Mouse (Mus musculus): ENCODE measurements around the gene Ncaph2. TPM values are rescaled to one million over a fixed set of nuclear protein-coding genes. Genes with fewer than 3 reads are reported as not detected.

The Ncaph2 gene
- polyA plus RNA-seq, 1 experiment: 182 TPM

DNA sequence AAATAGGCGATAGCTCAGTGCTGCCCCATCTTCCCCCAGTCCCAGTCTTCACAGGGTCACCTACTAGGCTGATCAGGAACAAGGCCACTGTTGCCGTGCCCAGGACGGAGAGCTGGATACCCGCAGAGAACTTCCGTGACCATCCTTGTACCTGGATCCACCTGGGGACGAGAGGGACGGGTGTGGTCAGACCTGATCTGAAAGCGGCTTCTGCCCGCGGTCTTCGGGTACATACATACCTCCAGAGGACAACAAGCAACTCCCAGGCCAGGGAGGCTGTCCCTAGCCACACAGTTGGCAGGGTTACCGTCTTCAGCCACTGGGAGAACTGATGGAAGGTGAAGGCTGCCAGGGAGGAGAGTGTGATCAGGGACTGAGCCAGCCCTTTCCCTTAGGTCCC, 2.7 kb upstream of the Ncaph2 start:
- TF ChIP-seq POLR2A (IDR thresholded peaks at IDR 0.05; ENCODE audit: insufficient read length, low read depth): no peak
- TF ChIP-seq E2F4 (IDR thresholded peaks at IDR 0.05; ENCODE audit: insufficient read depth): no peak
- no peak for TF ChIP-seq CEBPB (IDR thresholded peaks at IDR 0.05; ENCODE audit: insufficient read depth, poor library complexity, severe bottlenecking)
- TF ChIP-seq MYOD1 (IDR thresholded peaks at IDR 0.05; ENCODE audit: control insufficient read depth in 1 of 3, insufficient read length in 2 of 3, low read depth in 2 of 3): no peak
- TF ChIP-seq TCF12 (IDR thresholded peaks at IDR 0.05; ENCODE audit: insufficient read depth, poor library complexity, severe bottlenecking): no peak
- H3K36me3 ChIP-seq (ENCODE audit: control insufficient read depth, insufficient read depth): peaks cover 4% of the 10 kb centered on the region
- no peaks in the 10 kb centered on the region for H3K27me3 ChIP-seq (ENCODE audit: control insufficient read depth, insufficient read depth, insufficient read length)

DNA sequence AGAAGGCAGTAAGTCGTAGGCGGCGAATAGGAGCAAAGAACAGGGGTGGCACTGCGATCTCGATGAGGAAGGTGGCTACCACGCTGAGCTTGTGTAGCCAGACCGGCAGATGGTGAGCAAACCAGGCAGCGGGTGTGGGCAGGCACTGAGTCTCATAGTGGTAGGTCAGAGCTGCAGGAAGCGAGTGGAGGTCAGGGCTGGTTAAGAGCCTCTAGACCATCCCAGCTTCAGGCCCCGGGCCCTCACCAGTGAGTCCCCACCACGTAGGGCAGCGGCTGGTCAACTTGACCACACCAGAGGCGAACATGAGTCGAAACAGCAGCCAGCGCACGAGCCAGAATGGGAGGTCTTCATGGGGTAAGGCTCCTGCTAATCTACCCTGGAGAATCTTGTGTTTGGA, 1.7 kb upstream of the Ncaph2 start:
- Histone ChIP-seq H3K27me3 (ENCODE audit: control insufficient read depth, insufficient read depth, insufficient read length) (no peaks in the 10 kb centered on the region), H3K36me3 (ENCODE audit: control insufficient read depth, insufficient read depth) (peaks cover 9% of the 10 kb centered on the region)

More for the DNA sequence above, 2.7 kb upstream of the Ncaph2 start:
- Histone ChIP-seq H3K4me2 (ENCODE audit: low read depth) (no peak overlapping the region), H3ac (ENCODE audit: control insufficient read depth, insufficient read length) (no peak overlapping the region), H3K79me2 (ENCODE audit: control insufficient read depth, insufficient read depth) (peaks cover 35% of the 10 kb centered on the region), H3K4me3 (no peak overlapping the region)

DNA sequence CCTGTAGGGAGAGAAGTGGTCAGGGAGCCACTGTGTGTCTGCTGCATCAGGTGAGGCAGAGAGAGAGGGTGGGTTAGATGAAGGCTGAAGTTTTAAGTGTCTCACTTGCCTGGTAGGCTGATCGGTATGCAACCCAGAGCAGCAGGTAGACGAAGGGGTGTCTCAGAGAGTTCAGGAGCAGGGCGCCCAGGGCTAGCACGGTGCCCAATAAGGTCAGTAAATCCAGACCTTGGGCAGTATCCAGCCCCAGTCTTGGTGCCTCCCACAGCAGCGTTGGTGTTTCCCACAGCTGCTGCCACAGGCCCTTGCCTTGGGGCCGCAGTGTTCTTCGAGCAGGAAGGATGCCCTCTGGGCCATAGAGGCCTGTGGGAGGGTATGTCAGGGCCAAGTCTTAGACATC, 1.1 kb upstream of the Ncaph2 start:
- Histone ChIP-seq H3K27me3 (ENCODE audit: control insufficient read depth, insufficient read depth, insufficient read length) (no peaks in the 10 kb centered on the region), H3K36me3 (ENCODE audit: control insufficient read depth, insufficient read depth) (peaks cover 12% of the 10 kb centered on the region), H3K4me2 (ENCODE audit: low read depth) (peak overlapping the region; percentile 75), H3K79me2 (ENCODE audit: control insufficient read depth, insufficient read depth) (peaks cover 51% of the 10 kb centered on the region), H3ac (ENCODE audit: control insufficient read depth, insufficient read length) (peak overlapping the region; percentile 67), H3K4me3 (peak overlapping the region; percentile 97)
- no peak for TF ChIP-seq POLR2AphosphoS2 (IDR thresholded peaks at IDR 0.05; ENCODE audit: insufficient read length, low read depth)
- TF ChIP-seq SRF (IDR thresholded peaks at IDR 0.05; ENCODE audit: control insufficient read depth, insufficient read length, low read depth): no peak
- TF ChIP-seq TCF12 (IDR thresholded peaks at IDR 0.05; ENCODE audit: insufficient read depth, poor library complexity, severe bottlenecking): no peak
- TF ChIP-seq MYOD1 (IDR thresholded peaks at IDR 0.05; ENCODE audit: control insufficient read depth in 1 of 3, insufficient read length in 2 of 3, low read depth in 2 of 3): no peak
- TF ChIP-seq MYOG (IDR thresholded peaks at IDR 0.05; ENCODE audit: control insufficient read depth in 1 of 3, insufficient read depth in 1 of 3, insufficient read length in 2 of 3, low read depth in 2 of 3): no peak

More for the DNA sequence above, 1.7 kb upstream of the Ncaph2 start:
- Histone ChIP-seq H3ac (ENCODE audit: control insufficient read depth, insufficient read length) (no peak overlapping the region), H3K4me3 (peak overlapping the region; percentile 97), H3K4me2 (ENCODE audit: low read depth) (peak overlapping the region; percentile 75), H3K79me2 (ENCODE audit: control insufficient read depth, insufficient read depth) (peaks cover 45% of the 10 kb centered on the region)
- TF ChIP-seq REST (IDR thresholded peaks at IDR 0.05; ENCODE audit: insufficient read depth, insufficient read length) (no peak), E2F4 (IDR thresholded peaks at IDR 0.05; ENCODE audit: insufficient read depth) (no peak), TCF3 (IDR thresholded peaks at IDR 0.05; ENCODE audit: insufficient read length, low read depth) (no peak), MAX (IDR thresholded peaks at IDR 0.05; ENCODE audit: low read depth) (no peak), USF1 (IDR thresholded peaks at IDR 0.05; ENCODE audit: low read depth) (no peak), POLR2A (IDR thresholded peaks at IDR 0.05; ENCODE audit: insufficient read length, low read depth) (no peak), POLR2AphosphoS2 (IDR thresholded peaks at IDR 0.05; ENCODE audit: insufficient read length, low read depth) (no peak), MYOG (IDR thresholded peaks at IDR 0.05; ENCODE audit: control insufficient read depth in 1 of 3, insufficient read depth in 1 of 3, insufficient read length in 2 of 3, low read depth in 2 of 3) (no peak), SRF (IDR thresholded peaks at IDR 0.05; ENCODE audit: control insufficient read depth, insufficient read length, low read depth) (no peak), CEBPB (IDR thresholded peaks at IDR 0.05; ENCODE audit: insufficient read depth, poor library complexity, severe bottlenecking) (no peak), TCF12 (IDR thresholded peaks at IDR 0.05; ENCODE audit: insufficient read depth, poor library complexity, severe bottlenecking) (no peak), MYOD1 (IDR thresholded peaks at IDR 0.05; ENCODE audit: control insufficient read depth in 1 of 3, insufficient read length in 2 of 3, low read depth in 2 of 3) (no peak)

DNA sequence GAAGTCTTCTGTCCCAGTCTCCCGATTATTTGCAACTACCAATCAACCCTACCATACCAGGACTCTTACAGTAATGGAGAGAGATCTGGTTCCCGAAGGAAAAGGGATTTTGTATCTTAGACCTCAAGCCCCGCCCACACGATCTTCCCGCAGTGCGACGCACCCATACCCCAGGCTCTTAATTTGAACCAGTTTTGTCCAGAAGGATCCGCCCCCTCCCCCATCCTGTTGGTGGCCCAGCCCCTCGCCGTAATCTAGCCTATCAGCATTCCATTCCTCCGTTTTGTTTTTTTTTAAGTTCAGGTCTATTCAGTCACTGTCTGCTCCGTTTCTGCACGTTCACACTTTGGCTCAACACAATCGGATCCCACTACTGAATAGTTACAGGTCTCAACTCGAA, 853 bp downstream of the Ncaph2 start:
- Histone ChIP-seq H3K4me3 (peak overlapping the region; percentile 97), H3K4me2 (ENCODE audit: low read depth) (peak overlapping the region; percentile 86), H3K27me3 (ENCODE audit: control insufficient read depth, insufficient read depth, insufficient read length) (no peaks in the 10 kb centered on the region), H3K36me3 (ENCODE audit: control insufficient read depth, insufficient read depth) (peaks cover 24% of the 10 kb centered on the region), H3K79me2 (ENCODE audit: control insufficient read depth, insufficient read depth) (peaks cover 71% of the 10 kb centered on the region), H3ac (ENCODE audit: control insufficient read depth, insufficient read length) (peak overlapping the region; percentile 67)
- TF ChIP-seq E2F4 (IDR thresholded peaks at IDR 0.05; ENCODE audit: insufficient read depth) (peak; percentile 13), POLR2A (IDR thresholded peaks at IDR 0.05; ENCODE audit: insufficient read length, low read depth) (peak; percentile 47), REST (IDR thresholded peaks at IDR 0.05; ENCODE audit: insufficient read depth, insufficient read length) (no peak), MAX (IDR thresholded peaks at IDR 0.05; ENCODE audit: low read depth) (no peak), MYOG (IDR thresholded peaks at IDR 0.05; ENCODE audit: control insufficient read depth in 1 of 3, insufficient read depth in 1 of 3, insufficient read length in 2 of 3, low read depth in 2 of 3) (no peak), MYOD1 (IDR thresholded peaks at IDR 0.05; ENCODE audit: control insufficient read depth in 1 of 3, insufficient read length in 2 of 3, low read depth in 2 of 3) (no peak), TCF3 (IDR thresholded peaks at IDR 0.05; ENCODE audit: insufficient read length, low read depth) (no peak), USF1 (IDR thresholded peaks at IDR 0.05; ENCODE audit: low read depth) (no peak), POLR2AphosphoS2 (IDR thresholded peaks at IDR 0.05; ENCODE audit: insufficient read length, low read depth) (peak; percentile 58), TCF12 (IDR thresholded peaks at IDR 0.05; ENCODE audit: insufficient read depth, poor library complexity, severe bottlenecking) (no peak)

DNA sequence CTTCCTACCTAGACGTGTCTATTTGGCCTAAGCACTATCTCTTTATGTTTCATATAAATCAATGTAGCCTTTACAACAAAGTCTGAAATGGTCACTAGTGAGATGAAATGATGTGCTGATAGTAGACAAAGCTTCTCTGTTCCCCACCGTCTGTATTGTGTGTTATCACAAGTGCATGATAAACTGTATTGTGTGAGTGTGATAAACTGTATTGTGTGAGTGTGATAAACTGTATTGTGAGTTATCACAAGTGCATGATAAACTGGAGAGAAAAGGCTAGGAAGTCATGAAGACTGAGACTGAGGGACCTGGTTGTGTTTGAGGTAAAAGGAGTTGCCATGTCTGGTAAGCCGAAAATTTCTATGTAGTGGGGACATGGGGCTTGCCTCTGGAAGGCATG, 3.3 kb downstream of the Ncaph2 start:
- no peaks in the 10 kb centered on the region for H3K27me3 ChIP-seq (ENCODE audit: control insufficient read depth, insufficient read depth, insufficient read length)
- no peak overlapping the region for H3K4me3 ChIP-seq
- peaks cover 76% of the 10 kb centered on the region for H3K79me2 ChIP-seq (ENCODE audit: control insufficient read depth, insufficient read depth)
- H3ac ChIP-seq (ENCODE audit: control insufficient read depth, insufficient read length): no peak overlapping the region
- H3K36me3 ChIP-seq (ENCODE audit: control insufficient read depth, insufficient read depth): peaks cover 40% of the 10 kb centered on the region
- no peak overlapping the region for H3K4me2 ChIP-seq (ENCODE audit: low read depth)
- TF ChIP-seq TCF12 (IDR thresholded peaks at IDR 0.05; ENCODE audit: insufficient read depth, poor library complexity, severe bottlenecking) (no peak), E2F4 (IDR thresholded peaks at IDR 0.05; ENCODE audit: insufficient read depth) (no peak)
